Mouse (Mus musculus) G1E-ER4 (cell line): ENCODE data around the gene Brap. TPM values are rescaled to one million over a fixed set of nuclear protein-coding genes. Genes with fewer than 3 reads are reported as not detected.

Experiments
- GATA1 ChIP-seq: IDR thresholded peaks from one replicate; pipeline ENCODE4 v1.8.0; 2012; ENCODE audit warnings: low read length, inconsistent platforms
- polyA plus RNA-seq: library from polyadenylated mRNA; stranded (reverse); fragments of >175 nt; gene quantifications from 2 replicates; pipeline ENCODE4 v1.2.3, GENCODE M21; 2012

Gene Brap
- polyA plus RNA-seq, 1 experiment: 12.9 TPM

- no peak for TF ChIP-seq GATA1
Observed at GRCm38 (mm10) chr5:121710851-121711173, 50.4 kb downstream of the Brap start.

GRCm38 (mm10) chr5:121711174-121711927 lies 51.0 kb downstream of the Brap start, which contains the start of gene Atxn2:
Gene Atxn2 (plus strand): TSS chr5:121711337.
- no peak for TF ChIP-seq GATA1

- no peak for TF ChIP-seq GATA1
Observed at GRCm38 (mm10) chr5:121711928-121712231, 51.5 kb downstream of the Brap start.

- no peak for TF ChIP-seq GATA1
Observed at GRCm38 (mm10) chr5:121712232-121712933, 52.0 kb downstream of the Brap start.

- TF ChIP-seq GATA1: no peak
Observed at GRCm38 (mm10) chr5:121712934-121713538, 52.7 kb downstream of the Brap start.

GRCm38 (mm10) chr5:121714331-121714730 lies 54.0 kb downstream of the Brap start:
- TF ChIP-seq GATA1: no peak

GRCm38 (mm10) chr5:121714928-121715327 lies 54.6 kb downstream of the Brap start:
- no peak for TF ChIP-seq GATA1

- no peak for TF ChIP-seq GATA1
Observed at GRCm38 (mm10) chr5:121718462-121718861, 58.1 kb downstream of the Brap start.

GRCm38 (mm10) chr5:121720888-121721585 lies 60.7 kb downstream of the Brap start:
- no peak for TF ChIP-seq GATA1

- TF ChIP-seq GATA1: no peak
Observed at GRCm38 (mm10) chr5:121721841-121722240, 61.5 kb downstream of the Brap start.

GRCm38 (mm10) chr5:121724678-121725077 lies 64.3 kb downstream of the Brap start:
- TF ChIP-seq GATA1: no peak

- no peak for TF ChIP-seq GATA1
Observed at GRCm38 (mm10) chr5:121730057-121730456, 69.7 kb downstream of the Brap start.

GRCm38 (mm10) chr5:121736641-121737040 lies 76.3 kb downstream of the Brap start:
- no peak for TF ChIP-seq GATA1

Other genes with a start within 250 kb of the Brap start
- 2.0 TPM in 2 replicates for gene Tmem116, start 208.7 kb upstream of the Brap start, polyA plus RNA-seq
- gene Erp29, start 208.1 kb upstream of the Brap start, polyA plus RNA-seq: 214 and 282 TPM in 2 replicates
- not detected in 2 replicates for gene Adam1b, start 157.1 kb upstream of the Brap start, polyA plus RNA-seq
- gene Adam1a, start 115.1 kb upstream of the Brap start, polyA plus RNA-seq: 0.11 and 0.15 TPM in 2 replicates
- gene Gm42878, start 115.1 kb upstream of the Brap start, polyA plus RNA-seq: not detected in 2 replicates
- 52.3 and 61.2 TPM in 2 replicates for gene Mapkapk5, start 114.7 kb upstream of the Brap start, polyA plus RNA-seq
- 124 and 151 TPM in 2 replicates for gene Aldh2, start 66.7 kb upstream of the Brap start, polyA plus RNA-seq
- 1.0 and 1.3 TPM in 2 replicates for gene Acad12, start 41.6 kb upstream of the Brap start, polyA plus RNA-seq
- 2.6 and 3.5 TPM in 2 replicates for gene Acad10, start within 50 bp of the Brap start, polyA plus RNA-seq
- 43.1 and 81.7 TPM in 2 replicates for gene Atxn2, start 50.8 kb downstream of the Brap start, polyA plus RNA-seq
- gene Sh2b3, start 177.1 kb downstream of the Brap start, polyA plus RNA-seq: 131 and 166 TPM in 2 replicates
- 15.4 and 22.0 TPM in 2 replicates for gene Pheta1, start 188.4 kb downstream of the Brap start, polyA plus RNA-seq